Comparison of ENCODE assay signal across 11 mouse cellular contexts in the genomic region with DNA sequence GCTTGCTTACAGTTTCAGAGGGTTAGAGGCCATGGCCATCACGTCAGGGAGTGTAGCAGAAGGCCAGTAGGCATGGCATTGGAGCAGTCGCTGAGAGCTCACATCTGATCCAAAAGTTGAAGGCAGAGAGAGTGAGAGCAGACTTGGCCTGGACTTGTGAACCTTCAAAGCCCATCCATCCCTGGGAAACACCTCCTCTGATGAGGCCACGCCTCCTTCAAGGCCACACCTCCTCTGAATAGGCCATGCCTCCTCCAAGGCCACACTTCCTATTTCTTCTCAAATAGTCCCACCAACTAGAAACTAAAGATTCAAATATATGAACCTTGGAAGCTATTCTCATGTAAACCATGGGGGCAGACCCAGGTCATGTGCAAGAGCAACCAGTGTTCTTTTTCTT. TPM values are rescaled to one million over a fixed set of nuclear protein-coding genes. Genes with fewer than 3 reads are reported as not detected.
DNase-seq lines count a peak whose midpoint lies in the region; ATAC-seq and TF ChIP-seq lines count a peak whose summit lies in the region.
"Had no signal": no experiment of that assay in that cellular context is flagged by ENCODE, and none has a peak within 500 bp of the region (broad histone marks: within the 10 kb centered on the region; RNA-seq: fewer than 3 reads in every experiment).

No protein-coding gene starts in this region.

- 0 out of 2 replicates have a peak, but pooled peaks have one; percentile 31 for ATAC-seq in intestine, embryonic 15.5 days
- ATAC-seq in intestine, postnatal 0 days, result no peak

- no peaks in the 10 kb centered on the region for H3K4me1 ChIP-seq in intestine, embryonic 15.5 days (replicated peaks)
- H3K4me1 ChIP-seq in intestine, postnatal 0 days (replicated peaks; ENCODE audit: control insufficient read depth, insufficient read depth, low read length), result no peaks in the 10 kb centered on the region

- H3K4me2 ChIP-seq in intestine, embryonic 15.5 days (replicated peaks), result no peak overlapping the region
- no peak overlapping the region for H3K4me2 ChIP-seq in intestine, postnatal 0 days (replicated peaks; ENCODE audit: low read depth)

- DNase-seq in retina, postnatal 1 day, result peak; percentile 45
- DNase-seq in retina, embryonic 14.5 days (ENCODE audit: low spot score), result no peak
- DNase-seq in kidney, postnatal 25 days, result peak; percentile 54 to 72
- DNase-seq in embryo, embryonic 9.5 days (ENCODE audit: extremely low spot score), result no peak
- DNase-seq in left cerebral cortex, adult 9 months (ENCODE audit: low spot score in 2 of 2), result no peak
- no peak for DNase-seq in thymus, postnatal 36 days
- DNase-seq: cerebellum, postnatal 25 days; thymus, adult 18-20 months had no signal

- no peaks in the 10 kb centered on the region for H3K36me3 ChIP-seq in intestine, embryonic 15.5 days
- no peaks in the 10 kb centered on the region for H3K36me3 ChIP-seq in intestine, postnatal 0 days (ENCODE audit: control insufficient read depth, insufficient read depth)
- H3K36me3 ChIP-seq: heart, embryonic 12.5 days had no signal

- H3K9me3 ChIP-seq in intestine, embryonic 15.5 days, result no peaks in the 10 kb centered on the region
- no peaks in the 10 kb centered on the region for H3K9me3 ChIP-seq in intestine, postnatal 0 days (ENCODE audit: control insufficient read depth)
- H3K9me3 ChIP-seq: heart, embryonic 12.5 days had no signal

- H3K4me3 ChIP-seq in intestine, embryonic 15.5 days (replicated peaks), result no peak overlapping the region
- H3K4me3 ChIP-seq in intestine, postnatal 0 days (ENCODE audit: low read depth, low read length), result no peak overlapping the region

- H3K27me3 ChIP-seq in intestine, embryonic 15.5 days (replicated peaks), result no peaks in the 10 kb centered on the region
- no peaks in the 10 kb centered on the region for H3K27me3 ChIP-seq in intestine, postnatal 0 days (replicated peaks; ENCODE audit: control insufficient read depth, insufficient read depth, low read length)
- H3K27me3 ChIP-seq: heart, embryonic 12.5 days had no signal

- WGBS in intestine, embryonic 15.5 days, result 52% methylated on average over 3 of the region's 3 CpGs
- WGBS in intestine, postnatal 0 days, result 40% methylated on average over 3 of the region's 3 CpGs

- H3K9ac ChIP-seq in intestine, embryonic 15.5 days, result no peak overlapping the region
- no peak overlapping the region for H3K9ac ChIP-seq in intestine, postnatal 0 days (ENCODE audit: low read depth, low read length)
- H3K9ac ChIP-seq: heart, embryonic 12.5 days had no signal

- no peak for TF ChIP-seq CTCF in intestine, postnatal 0 days (IDR thresholded peaks at IDR 0.05; ENCODE audit: low read depth)

- no peak overlapping the region for H3K27ac ChIP-seq in intestine, embryonic 15.5 days
- H3K27ac ChIP-seq in intestine, postnatal 0 days (ENCODE audit: low read depth, low read length), result no peak overlapping the region

RNA-seq across cellular contexts. Expression of a gene that starts 9.0 kb away (rescaled TPM):
- polyA plus RNA-seq in intestine, embryonic 15.5 days (2015; fragmentation: Nextera tagmentation; extraction: Ambion mirVana), result 51.6 and 52.0 TPM in 2 replicates
- polyA plus RNA-seq in intestine, postnatal 0 days (2015; fragmentation: Nextera tagmentation; extraction: Ambion mirVana), result 22.1 and 27.1 TPM in 2 replicates

RNA-seq across cellular contexts. Expression of a gene that starts 23.7 kb away (rescaled TPM):
- 21.7 and 23.4 TPM in 2 replicates for polyA plus RNA-seq in intestine, embryonic 15.5 days (2015; fragmentation: Nextera tagmentation; extraction: Ambion mirVana)
- 8.3 and 9.7 TPM in 2 replicates for polyA plus RNA-seq in intestine, postnatal 0 days (2015; fragmentation: Nextera tagmentation; extraction: Ambion mirVana)

RNA-seq across cellular contexts. Expression of a gene that starts 24.0 kb away (rescaled TPM):
- polyA plus RNA-seq in intestine, embryonic 15.5 days (2015; fragmentation: Nextera tagmentation; extraction: Ambion mirVana), result 3.1 and 4.8 TPM in 2 replicates
- polyA plus RNA-seq in intestine, postnatal 0 days (2015; fragmentation: Nextera tagmentation; extraction: Ambion mirVana), result 1.4 TPM in 2 replicates

RNA-seq across cellular contexts. Expression of a gene that starts 25.7 kb away (rescaled TPM):
- 0.09 and 0.14 TPM in 2 replicates for polyA plus RNA-seq in intestine, embryonic 15.5 days (2015; fragmentation: Nextera tagmentation; extraction: Ambion mirVana)
- 0.12 and 0.54 TPM in 2 replicates for polyA plus RNA-seq in intestine, postnatal 0 days (2015; fragmentation: Nextera tagmentation; extraction: Ambion mirVana)

RNA-seq across cellular contexts. Expression of a gene that starts 46.2 kb away (rescaled TPM):
- 16.7 and 17.3 TPM in 2 replicates for polyA plus RNA-seq in intestine, embryonic 15.5 days (2015; fragmentation: Nextera tagmentation; extraction: Ambion mirVana)
- polyA plus RNA-seq in intestine, postnatal 0 days (2015; fragmentation: Nextera tagmentation; extraction: Ambion mirVana), result 6.2 and 8.7 TPM in 2 replicates

Comparison
In these comparisons a context has a peak if more than half of its experiments do, and no peak if none do; other contexts are left out.
1. DNase-seq: peak in retina, postnatal 1 day (single experiment) and kidney, postnatal 25 days (2 of 2); none in retina, embryonic 14.5 days (single experiment), embryo, embryonic 9.5 days (single experiment), left cerebral cortex, adult 9 months (0 of 2) and thymus, postnatal 36 days (0 of 2).